Mouse (Mus musculus) embryo, embryonic 10.5 days (tissue): ENCODE data around the gene Lrrc25.

Experiments used
- DNase-seq: peaks from one replicate; pipeline ENCODE4 v3.0.0-alpha.2; 2015; ENCODE audit warnings: low spot score

Lrrc25 gene

GRCm38 (mm10) chr8:70616645-70617044, 690 bp downstream of the Lrrc25 start:
- DNase-seq, result no peak

GRCm38 (mm10) chr8:70617985-70618384, 2.0 kb downstream of the Lrrc25 start:
- DNase-seq, result no peak

GRCm38 (mm10) chr8:70618888-70619334, 3.0 kb downstream of the Lrrc25 start:
- peak; percentile 53 for DNase-seq

DNA sequence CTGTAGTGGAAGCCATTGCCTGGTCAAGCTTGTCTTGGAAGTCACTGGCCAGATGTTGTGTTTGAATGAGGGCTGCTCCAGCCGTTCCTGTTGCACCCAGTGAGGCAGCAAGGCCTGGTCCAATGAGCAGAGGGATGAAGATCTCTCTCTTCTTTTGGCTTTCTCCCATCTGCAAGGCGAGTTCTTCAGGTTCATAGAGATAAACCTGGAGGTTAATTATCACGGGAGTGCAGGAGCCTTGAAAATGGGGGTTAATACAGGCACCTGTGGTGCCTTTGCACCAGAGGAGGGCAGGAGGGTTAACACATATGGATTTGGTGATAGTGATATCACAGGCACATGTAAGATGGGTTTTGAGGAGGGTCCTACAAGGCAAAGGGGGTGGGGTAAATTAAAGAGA, 6.3 kb downstream of the Lrrc25 start:
- DNase-seq, result no peak

DNA sequence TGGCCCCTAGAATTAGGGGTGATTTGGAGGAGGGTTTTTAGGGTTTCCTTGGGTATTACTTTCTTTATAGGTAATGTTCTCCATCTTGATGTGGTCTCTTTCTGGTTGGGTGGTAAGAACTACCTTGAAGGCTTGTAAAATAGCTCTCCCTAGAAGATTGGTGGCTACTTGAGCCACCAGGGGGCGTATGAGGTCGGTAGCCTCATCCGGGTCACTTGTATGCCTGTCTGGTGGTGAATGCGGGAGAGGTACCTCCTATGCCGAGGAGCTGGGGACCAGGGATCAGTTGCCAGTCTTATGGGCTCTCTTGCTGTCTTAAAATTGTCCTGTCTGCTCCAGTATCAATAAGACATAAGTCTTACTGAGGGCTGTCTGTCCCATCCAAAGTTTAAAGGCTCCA, 9.1 kb downstream of the Lrrc25 start:
- DNase-seq, result peak; percentile 82

- DNase-seq, result no peak
These were observed 11.1 kb downstream of the Lrrc25 start for GRCm38 (mm10) chr8:70627041-70627440.

- DNase-seq, result no peak
These were observed 13.1 kb downstream of the Lrrc25 start for GRCm38 (mm10) chr8:70628986-70629490.

DNA sequence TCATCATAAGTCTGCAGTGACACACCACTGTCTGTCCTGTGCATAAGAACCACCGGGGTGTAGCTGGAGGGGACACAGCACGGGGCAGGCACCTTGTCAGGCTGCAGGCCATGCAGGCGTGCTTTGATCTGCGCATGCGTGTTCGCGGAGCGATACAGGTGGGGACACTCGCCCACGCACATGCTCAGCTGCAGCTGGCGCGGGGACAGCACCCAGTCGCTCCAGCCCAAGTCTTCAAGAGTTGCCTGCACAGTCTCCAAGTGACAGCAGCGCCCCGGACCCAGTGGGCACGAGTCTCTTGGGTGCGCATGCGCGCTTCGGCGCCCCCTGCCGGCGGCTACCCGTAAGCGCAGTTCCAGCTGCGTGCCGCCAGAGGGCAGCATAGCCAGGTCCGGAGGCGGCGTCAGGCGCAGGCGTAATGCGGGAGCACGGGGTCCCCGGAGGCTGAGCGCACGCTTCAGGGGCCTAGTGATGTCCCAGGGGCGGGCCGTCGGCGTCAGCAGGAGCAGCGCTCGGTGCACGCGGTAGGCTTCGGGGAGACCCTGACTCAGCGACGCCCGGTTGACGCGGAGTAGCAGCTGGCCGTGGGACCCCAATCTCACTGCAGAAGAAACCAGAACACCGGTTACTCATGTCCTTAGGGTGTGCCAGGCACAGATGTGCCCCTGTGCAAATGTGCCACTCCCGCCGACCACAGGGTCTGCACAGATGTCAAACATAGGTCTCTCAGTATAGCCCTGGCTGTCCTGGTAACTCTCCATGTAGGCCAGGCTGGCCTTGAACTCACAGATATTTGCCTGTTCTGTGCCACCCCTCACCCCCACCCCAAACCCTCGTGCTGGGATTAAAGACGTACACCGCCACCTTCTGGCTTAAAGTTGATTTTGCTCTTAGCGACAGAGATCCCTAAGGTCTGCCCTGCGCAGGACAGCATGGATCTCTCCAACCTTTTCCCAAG, 13.9 kb downstream of the Lrrc25 start:
- peak; percentile 91 for DNase-seq

GRCm38 (mm10) chr8:70630532-70631381, 14.8 kb downstream of the Lrrc25 start:
- peak; percentile 64 for DNase-seq

DNA sequence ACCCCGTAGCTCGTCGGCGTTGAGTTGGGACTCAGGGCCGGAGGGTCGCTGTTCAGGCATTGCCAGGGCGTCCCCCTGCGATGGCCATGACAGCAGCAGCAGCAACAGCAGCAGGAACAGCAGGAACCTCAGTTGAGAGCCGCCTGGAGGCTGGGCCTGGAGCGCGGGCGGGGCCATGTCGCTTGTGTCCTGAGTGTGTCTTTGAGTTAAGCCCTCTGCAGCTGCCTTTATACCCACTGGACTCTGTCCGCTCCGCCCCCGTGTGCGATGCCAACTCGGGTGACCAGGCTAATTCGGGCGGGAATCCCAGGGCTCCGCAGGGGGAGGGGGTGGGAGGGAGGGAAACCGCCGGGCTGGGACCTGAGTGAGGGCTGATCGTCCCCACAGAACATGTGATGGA, 15.5 kb downstream of the Lrrc25 start:
- DNase-seq, result no peak

GRCm38 (mm10) chr8:70632346-70632892, 16.5 kb downstream of the Lrrc25 start, which contains the start of gene Gdf15:
Gene Gdf15, minus strand, starts transcription at chr8:70632456.
- no peak for DNase-seq

DNA sequence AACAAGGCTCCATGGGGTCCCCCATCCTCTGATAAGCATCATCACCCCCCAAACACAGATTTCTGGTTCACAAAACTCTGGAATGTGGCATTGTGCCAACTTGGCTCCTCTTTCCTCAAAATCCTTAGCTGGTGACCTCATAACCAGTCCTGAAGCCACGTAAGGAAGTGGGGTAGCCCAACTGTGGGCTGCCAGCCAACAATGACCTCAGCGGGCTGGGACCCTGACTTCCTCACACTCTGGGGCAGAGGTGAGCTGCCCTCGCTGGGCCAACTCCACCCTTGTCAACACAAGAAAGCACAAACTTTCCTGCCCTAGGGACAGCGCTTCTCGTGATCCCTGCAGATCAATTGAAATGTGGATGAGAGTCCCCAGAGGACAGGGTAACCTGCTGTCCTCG, 18.1 kb downstream of the Lrrc25 start:
- DNase-seq, result no peak

DNA sequence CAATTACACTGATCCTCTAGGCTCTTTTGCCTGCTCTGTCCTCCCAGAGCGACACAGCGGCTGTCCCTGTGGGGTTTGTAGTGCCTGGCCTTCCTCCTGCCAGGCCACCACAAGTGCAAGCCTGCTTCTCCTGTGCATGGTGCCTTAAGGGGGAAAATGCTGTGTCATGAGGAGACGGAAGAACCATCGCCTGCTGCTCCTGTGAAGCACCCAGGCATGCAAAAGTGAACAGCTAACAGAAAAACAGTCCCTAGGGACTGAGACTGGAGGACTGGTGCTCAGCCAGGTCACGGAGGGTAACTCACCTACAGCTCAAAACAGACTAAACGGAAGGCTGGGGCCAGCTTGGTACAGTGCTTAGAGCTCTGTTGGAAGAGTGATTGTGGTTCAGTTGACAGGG, 19.6 kb downstream of the Lrrc25 start:
- no peak for DNase-seq

DNA sequence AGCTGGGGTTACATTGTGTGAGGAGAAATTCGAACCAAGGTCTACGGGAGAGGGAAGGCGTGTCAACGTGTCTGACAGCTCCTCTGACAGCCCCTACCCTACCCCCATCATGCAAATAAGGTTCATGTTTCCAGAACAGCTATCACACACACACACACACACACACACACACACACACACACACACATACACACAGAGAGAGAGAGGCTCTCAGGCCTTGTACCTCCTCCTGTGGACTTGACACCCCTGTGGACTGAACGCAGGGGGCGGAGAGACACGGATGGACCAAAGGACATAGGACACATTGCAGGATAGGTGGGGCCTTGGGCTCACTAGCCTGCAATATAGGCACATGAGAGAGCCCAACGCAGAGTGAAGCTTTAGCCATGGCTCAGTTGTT, 20.9 kb downstream of the Lrrc25 start:
- no peak for DNase-seq

DNA sequence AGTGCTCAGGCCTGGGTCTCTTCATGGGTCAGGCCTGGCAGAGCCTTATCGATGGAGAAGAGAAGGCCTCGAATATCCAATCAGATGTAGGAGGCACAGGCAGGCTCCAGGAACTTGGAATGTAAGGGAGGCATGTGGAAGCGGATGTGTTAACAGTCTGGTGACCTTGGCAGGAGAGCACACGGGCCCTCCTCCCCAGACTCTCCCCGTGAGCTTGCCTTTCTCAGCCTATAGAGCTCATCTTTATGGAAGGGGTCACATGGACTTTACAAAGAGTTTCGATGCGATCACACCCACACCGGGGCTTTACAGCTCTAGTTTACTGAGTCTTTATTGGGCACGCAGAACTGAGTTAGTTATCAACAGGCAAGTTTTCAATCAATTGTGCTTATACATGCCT, 22.8 kb downstream of the Lrrc25 start:
- no peak for DNase-seq

DNA sequence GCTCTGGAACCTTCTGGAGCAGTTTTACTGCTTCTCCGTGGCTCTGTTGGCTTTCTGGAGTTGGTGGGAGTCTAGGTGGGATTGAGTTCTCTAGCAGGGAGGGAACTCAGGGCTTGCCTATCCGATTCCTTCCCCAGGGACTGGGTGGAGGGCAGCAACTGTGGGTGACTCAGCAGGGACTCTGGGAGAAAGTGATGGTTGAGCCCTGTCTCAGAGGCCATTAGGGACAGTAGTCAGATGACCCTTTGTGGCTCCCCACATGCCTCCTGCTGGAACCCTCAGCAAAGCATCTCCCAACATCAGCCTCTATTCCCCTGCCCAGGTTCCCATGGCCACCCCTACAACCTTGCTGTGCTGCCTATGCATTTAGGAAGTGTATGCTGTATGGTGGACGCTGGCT, 27.1 kb downstream of the Lrrc25 start:
- no peak for DNase-seq

GRCm38 (mm10) chr8:70644065-70644464, 28.1 kb downstream of the Lrrc25 start:
- no peak for DNase-seq

DNA sequence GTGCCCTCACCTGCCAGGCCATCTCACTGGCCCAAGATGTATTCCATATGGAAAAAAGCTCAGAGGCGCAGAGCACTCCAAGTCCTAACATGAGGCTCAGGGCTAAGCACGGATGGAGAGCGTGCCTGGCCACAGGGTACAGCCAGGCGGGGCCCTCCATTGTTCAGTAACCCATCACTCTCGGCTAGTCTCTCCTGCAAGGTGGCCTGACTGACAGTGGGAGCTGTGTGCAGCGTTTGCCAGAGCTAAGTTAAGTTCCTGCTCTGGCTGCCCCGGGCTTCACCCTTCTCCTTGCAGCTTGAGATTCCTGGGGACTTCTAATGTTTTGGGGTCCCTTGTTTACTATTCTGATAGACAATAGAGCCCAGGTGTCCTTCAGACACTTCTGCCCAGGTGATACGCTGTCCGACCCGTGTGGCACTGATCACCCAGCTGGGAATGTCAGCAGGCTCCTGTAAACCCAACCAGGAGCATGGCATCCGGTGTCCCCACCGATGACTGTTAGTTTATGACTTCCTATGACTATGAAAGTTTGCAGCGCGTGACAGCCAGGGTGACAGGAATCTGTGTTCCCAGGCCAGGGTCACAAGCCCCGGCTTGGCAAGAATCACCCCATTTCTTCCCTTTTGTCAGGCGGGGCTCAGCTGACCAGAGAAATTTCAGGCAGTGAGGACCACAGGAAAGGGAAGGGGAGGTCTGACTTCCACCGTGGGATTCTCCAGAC, 29.7 kb downstream of the Lrrc25 start:
- no peak for DNase-seq

DNA sequence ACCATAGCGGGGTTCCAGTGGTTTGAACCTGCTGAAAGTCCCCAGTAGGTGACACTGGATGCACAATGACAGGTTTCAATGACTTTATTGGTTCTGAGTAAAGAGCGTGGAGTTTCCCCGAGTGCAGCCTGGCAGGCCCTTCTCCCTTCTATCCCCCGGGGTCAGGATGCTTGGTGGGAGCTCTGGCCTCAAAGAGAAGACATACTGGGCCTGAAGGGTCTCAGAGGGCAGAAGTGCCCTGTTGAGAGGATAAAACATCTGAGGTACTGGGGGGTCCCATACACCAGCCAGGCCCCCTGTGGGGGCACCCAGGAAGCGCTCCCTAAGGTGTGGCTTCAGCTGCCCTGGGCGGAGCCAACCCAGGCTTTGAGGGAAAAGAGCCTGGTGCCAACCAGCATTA, 30.4 kb downstream of the Lrrc25 start:
- DNase-seq, result no peak

- DNase-seq, result no peak
These were observed 30.8 kb downstream of the Lrrc25 start for GRCm38 (mm10) chr8:70646775-70647174.

- peak; percentile 77 for DNase-seq
These were observed 31.6 kb downstream of the Lrrc25 start for GRCm38 (mm10) chr8:70647343-70648163.
